Mouse (Mus musculus) kidney, embryonic 16.5 days (tissue): ENCODE measurements around the gene Pdlim1. TPM values are rescaled to one million over a fixed set of nuclear protein-coding genes. Genes with fewer than 3 reads are reported as not detected.

Source experiments
- ATAC-seq: fragments of 200-750 bp; cut with Nextera tagmentation; 2 replicates; pipeline ENCODE4 v1.8.0; 2017; ENCODE audit warnings: moderate TSS enrichment; ENCODE audit not compliant: low FRiP score, low TSS enrichment
- H3K27ac ChIP-seq: fragments of 300-500 bp; sonication (generic); 2 replicates; pipeline ENCODE4 v1.5.1; 2014; ENCODE audit warnings: low read length
- H3K27me3 ChIP-seq: fragments of 300-500 bp; sonication (generic); 2 replicates; pipeline ENCODE4 v1.6.1; 2014; ENCODE audit warnings: low read length, control low read depth, mixed read lengths; ENCODE audit not compliant: insufficient read depth
- H3K36me3 ChIP-seq: fragments of 300-500 bp; sonication (generic); 2 replicates; pipeline ENCODE4 v1.6.1; 2014; ENCODE audit warnings: low read length, control low read depth, mixed read lengths; ENCODE audit not compliant: insufficient read depth
- H3K4me1 ChIP-seq: fragments of 300-500 bp; sonication (generic); 2 replicates; pipeline ENCODE4 v1.6.1; 2014; ENCODE audit warnings: low read length, control low read depth, mixed read lengths; ENCODE audit not compliant: insufficient read depth
- H3K4me2 ChIP-seq: fragments of 300-500 bp; sonication (generic); replicated peaks from 2 replicates; pipeline ENCODE4 v1.6.1; 2014; ENCODE audit warnings: low read depth, low read length
- H3K4me3 ChIP-seq: fragments of 300-500 bp; sonication (generic); 2 replicates; pipeline ENCODE4 v1.5.1; 2014; ENCODE audit warnings: mild to moderate bottlenecking, low read length
- H3K9ac ChIP-seq: fragments of 300-500 bp; sonication (generic); replicated peaks from 2 replicates; pipeline ENCODE4 v1.6.1; 2014; ENCODE audit warnings: low read length
- H3K9me3 ChIP-seq: fragments of 300-500 bp; sonication (generic); 2 replicates; pipeline ENCODE4 v1.6.1; 2016; ENCODE audit warnings: low read length, control low read depth
- WGBS: fragments of 180-500 bp; shearing (Covaris S2); extraction: QIAGEN DNeasy Blood & Tissue Kit; methylation state at CpG from one replicate; pipeline ENCODE4 v1.1.7; 2014; 5-methylcytosine and 5-hydroxymethylcytosine counted together
- polyA plus RNA-seq: library from polyadenylated mRNA; unstranded; fragments of >200 nt; fragmentation: Nextera tagmentation; extraction: Ambion mirVana; gene quantifications from 2 replicates; pipeline ENCODE4 v1.2.1, GENCODE M21; 2015

Gene Pdlim1
- polyA plus RNA-seq, 1 experiment from 2014 or later: 39.5 TPM

DNA sequence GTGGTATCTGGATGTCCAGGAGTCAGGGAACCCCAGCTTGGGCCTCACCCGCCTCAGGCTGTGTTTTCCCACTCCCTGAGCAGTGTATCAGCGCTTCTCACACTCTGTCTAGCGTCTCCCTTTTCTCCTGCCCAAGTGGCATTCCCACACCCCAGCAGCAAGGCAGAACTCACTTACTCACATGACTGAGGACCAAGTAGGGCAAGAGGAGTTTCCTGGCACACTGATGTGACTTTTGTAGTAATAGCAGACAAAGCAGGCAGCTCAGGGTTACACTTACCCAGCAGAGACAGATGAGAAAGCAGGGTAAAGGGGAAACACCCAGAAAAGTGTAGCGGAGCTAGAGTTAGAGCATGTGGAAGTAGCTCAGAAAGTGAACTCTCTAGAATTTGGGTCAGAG is 93.3 kb downstream of the Pdlim1 start:
- Histone ChIP-seq H3K4me1 (no peaks in the 10 kb centered on the region), H3K36me3 (no peaks in the 10 kb centered on the region), H3K9ac (no peak overlapping the region), H3K27ac (no peak overlapping the region), H3K27me3 (no peaks in the 10 kb centered on the region), H3K9me3 (no peaks in the 10 kb centered on the region), H3K4me3 (no peak overlapping the region), H3K4me2 (no peak overlapping the region)
- ATAC-seq: no peak
- 73% methylated on average over 4 of the region's 4 CpGs for WGBS

Other genes starting within 250 kb of the Pdlim1 start
- not detected in 2 replicates for gene Cyp2c54, start 198.0 kb downstream of the Pdlim1 start, polyA plus RNA-seq
- not detected in 2 replicates for gene Cyp2c50, start 182.2 kb downstream of the Pdlim1 start, polyA plus RNA-seq
- gene Cyp2c70, start 84.5 kb downstream of the Pdlim1 start, polyA plus RNA-seq: 0.32 TPM in 1 of 2 replicates, not detected in the other
- 60.1 and 63.1 TPM in 2 replicates for gene Sorbs1, start 241.9 kb upstream of the Pdlim1 start, polyA plus RNA-seq